In the genomic region with DNA sequence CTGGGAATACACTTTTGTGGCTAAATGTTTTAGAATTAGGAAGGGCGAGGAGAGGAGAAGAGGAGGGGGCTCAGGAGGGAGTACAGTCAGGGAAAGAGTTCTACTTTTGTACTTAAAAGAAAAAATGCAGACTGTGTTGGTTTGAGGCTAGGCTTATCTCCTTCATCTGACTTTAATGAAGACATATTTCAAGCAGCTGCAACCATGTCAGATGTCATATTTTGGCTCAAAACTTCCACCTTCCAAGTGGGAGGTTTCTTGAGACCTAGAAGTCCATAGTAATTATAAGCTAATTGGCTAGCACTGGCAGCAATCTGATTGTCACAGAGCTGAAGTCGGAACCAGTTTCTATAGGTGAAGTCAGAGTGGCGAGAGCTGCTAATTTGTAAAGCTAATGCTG, we compare ENCODE assay signal across 21 mouse cellular contexts.
A peak's percentile ranks its signal among the peaks of the same experiment; 100 is the strongest.
DNase-seq lines count a peak whose midpoint lies in the region; ATAC-seq and TF ChIP-seq lines count a peak whose summit lies in the region.
"Had no signal": no experiment of that assay in that cellular context is flagged by ENCODE, and none has a peak within 500 bp of the region (broad histone marks: within the 10 kb centered on the region; RNA-seq: fewer than 3 reads in every experiment).

No protein-coding gene starts in this region.

- no peak for TF ChIP-seq CTCF in lung, embryonic 14.5 days (IDR thresholded peaks at IDR 0.05; ENCODE audit: low read depth)

- no peak overlapping the region for H3K4me2 ChIP-seq in heart, embryonic 15.5 days
- peak overlapping the region; percentile 7; the same call in 1 of the 2 replicates for H3K4me2 ChIP-seq in lung, embryonic 14.5 days
- H3K4me2 ChIP-seq in embryonic facial prominence, embryonic 14.5 days (ENCODE audit: low read depth, low read length), result no peak overlapping the region
- no peak overlapping the region for H3K4me2 ChIP-seq in stomach, embryonic 14.5 days (replicated peaks; ENCODE audit: low read depth, low read length)
- no peak overlapping the region for H3K4me2 ChIP-seq in midbrain, embryonic 16.5 days (ENCODE audit: low read length)
- H3K4me2 ChIP-seq: embryonic facial prominence, embryonic 12.5 days; heart, embryonic 12.5 days; midbrain, embryonic 13.5 days; neural tube, embryonic 15.5 days had no signal

- peaks cover 25% of the 10 kb centered on the region for H3K4me1 ChIP-seq in heart, embryonic 15.5 days (replicated peaks)
- H3K4me1 ChIP-seq in lung, embryonic 14.5 days (ENCODE audit: insufficient read depth), result peaks cover 62% of the 10 kb centered on the region
- H3K4me1 ChIP-seq in embryonic facial prominence, embryonic 14.5 days (ENCODE audit: control insufficient read depth, insufficient read depth, low read length), result peaks cover 27% of the 10 kb centered on the region
- H3K4me1 ChIP-seq in stomach, embryonic 14.5 days (ENCODE audit: control insufficient read depth, insufficient read depth, low read length), result peaks cover 38% of the 10 kb centered on the region
- H3K4me1 ChIP-seq in midbrain, embryonic 16.5 days (ENCODE audit: control insufficient read depth, insufficient read depth, low read length), result no peaks in the 10 kb centered on the region

- H3K4me3 ChIP-seq in heart, embryonic 15.5 days, result no peak overlapping the region
- H3K4me3 ChIP-seq in lung, embryonic 14.5 days (ENCODE audit: low read depth, low read length), result no peak overlapping the region
- H3K4me3 ChIP-seq in embryonic facial prominence, embryonic 14.5 days (ENCODE audit: low read depth, low read length), result no peak overlapping the region
- H3K4me3 ChIP-seq in stomach, embryonic 14.5 days (ENCODE audit: low read depth, low read length), result no peak overlapping the region
- no peak overlapping the region for H3K4me3 ChIP-seq in midbrain, embryonic 16.5 days (ENCODE audit: low read depth, low read length)
- H3K4me3 ChIP-seq: embryonic facial prominence, embryonic 12.5 days; heart, embryonic 12.5 days; midbrain, embryonic 13.5 days; neural tube, embryonic 15.5 days had no signal

- peak overlapping the region; percentile 13; the same call in 1 of the 2 replicates for H3K27ac ChIP-seq in heart, embryonic 15.5 days
- H3K27ac ChIP-seq in lung, embryonic 14.5 days (ENCODE audit: low read depth), result peak overlapping the region; percentile 92
- H3K27ac ChIP-seq in embryonic facial prominence, embryonic 14.5 days (replicated peaks; ENCODE audit: low read depth, low read length), result peak overlapping the region; percentile 33; the same call in 1 of the 2 replicates
- H3K27ac ChIP-seq in stomach, embryonic 14.5 days (ENCODE audit: low read length), result peak overlapping the region; percentile 68; the same call in 1 of the 2 replicates
- no peak overlapping the region for H3K27ac ChIP-seq in midbrain, embryonic 16.5 days (ENCODE audit: low read length)
- H3K27ac ChIP-seq: embryonic facial prominence, embryonic 12.5 days; midbrain, embryonic 13.5 days; neural tube, embryonic 15.5 days had no signal

- no peaks in the 10 kb centered on the region; the same call in 1 of the 2 replicates for H3K27me3 ChIP-seq in heart, embryonic 15.5 days
- H3K27me3 ChIP-seq in lung, embryonic 14.5 days (ENCODE audit: insufficient read depth, low read length), result no peaks in the 10 kb centered on the region
- peaks cover 4% of the 10 kb centered on the region; the same call in 1 of the 2 replicates for H3K27me3 ChIP-seq in embryonic facial prominence, embryonic 14.5 days (replicated peaks; ENCODE audit: control insufficient read depth, insufficient read depth, low read length)
- no peaks in the 10 kb centered on the region for H3K27me3 ChIP-seq in stomach, embryonic 14.5 days (ENCODE audit: control insufficient read depth, insufficient read depth, low read length)
- no peaks in the 10 kb centered on the region; the same call in 1 of the 2 replicates for H3K27me3 ChIP-seq in midbrain, embryonic 16.5 days (ENCODE audit: control insufficient read depth, insufficient read depth, low read depth, low read length)
- H3K27me3 ChIP-seq: embryonic facial prominence, embryonic 12.5 days; neural tube, embryonic 15.5 days had no signal

- no peak for DNase-seq in heart, adult 8-10 months (ENCODE audit: low spot score)
- DNase-seq in lung, embryonic 14.5 days, result peak; percentile 58
- no peak for DNase-seq in lung, postnatal 10 days
- DNase-seq in embryonic facial prominence, embryonic 14.5 days (ENCODE audit: low spot score), result no peak
- no peak for DNase-seq in urinary bladder, postnatal 4 days (ENCODE audit: low spot score in 2 of 2)
- DNase-seq: B cell, adult 2 months; cerebellum, adult 2 months; cerebellum, postnatal 36 days; kidney, adult 18-20 months; liver; right cerebral cortex, postnatal 25 days; thymus, postnatal 25 days had no signal

- no peak overlapping the region for H3K9ac ChIP-seq in heart, embryonic 15.5 days
- H3K9ac ChIP-seq in lung, embryonic 14.5 days, result no peak overlapping the region
- H3K9ac ChIP-seq in embryonic facial prominence, embryonic 14.5 days (ENCODE audit: low read depth, low read length), result 0 out of 2 replicates have a peak overlapping the region, but pooled peaks have one; percentile 14
- H3K9ac ChIP-seq in stomach, embryonic 14.5 days (replicated peaks; ENCODE audit: low read depth, low read length), result no peak overlapping the region
- H3K9ac ChIP-seq in midbrain, embryonic 16.5 days (ENCODE audit: low read depth, low read length), result no peak overlapping the region
- H3K9ac ChIP-seq: embryonic facial prominence, embryonic 12.5 days; heart, embryonic 12.5 days; midbrain, embryonic 13.5 days; neural tube, embryonic 15.5 days had no signal

- H3K9me3 ChIP-seq in heart, embryonic 15.5 days (replicated peaks), result no peaks in the 10 kb centered on the region
- no peaks in the 10 kb centered on the region for H3K9me3 ChIP-seq in lung, embryonic 14.5 days (ENCODE audit: low read depth, low read length)
- no peaks in the 10 kb centered on the region for H3K9me3 ChIP-seq in embryonic facial prominence, embryonic 14.5 days (ENCODE audit: control insufficient read depth, low read length)
- H3K9me3 ChIP-seq in stomach, embryonic 14.5 days (ENCODE audit: control insufficient read depth, low read depth, low read length), result no peaks in the 10 kb centered on the region
- H3K9me3 ChIP-seq in midbrain, embryonic 16.5 days (replicated peaks; ENCODE audit: control insufficient read depth, low read length, poor library complexity, severe bottlenecking), result no peaks in the 10 kb centered on the region
- H3K9me3 ChIP-seq: embryonic facial prominence, embryonic 12.5 days; heart, embryonic 12.5 days; midbrain, embryonic 13.5 days; neural tube, embryonic 15.5 days had no signal

- 76% methylated on average over 3 of the region's 3 CpGs for WGBS in heart, embryonic 15.5 days
- WGBS in lung, embryonic 14.5 days, result 33% methylated on average over 3 of the region's 3 CpGs
- 35% methylated on average over 3 of the region's 3 CpGs for WGBS in embryonic facial prominence, embryonic 14.5 days
- WGBS in stomach, embryonic 14.5 days, result 31% methylated on average over 3 of the region's 3 CpGs
- 36% methylated on average over 3 of the region's 3 CpGs for whole genome bisulfite sequencing in midbrain, embryonic 16.5 days

- ATAC-seq in heart, embryonic 15.5 days (replicated peaks; ENCODE audit: insufficient number of reproducible peaks, insufficient read depth, low FRiP score, low read depth), result no peak
- ATAC-seq in lung, embryonic 14.5 days (ENCODE audit: insufficient read depth), result no peak
- no peak for ATAC-seq in embryonic facial prominence, embryonic 14.5 days (ENCODE audit: low read depth)
- ATAC-seq in stomach, embryonic 14.5 days (ENCODE audit: insufficient number of reproducible peaks, insufficient read depth, low FRiP score, low read depth), result no peak
- ATAC-seq in midbrain, embryonic 16.5 days, result no peak
- ATAC-seq: forebrain, embryonic 16.5 days; hindbrain, embryonic 16.5 days; midbrain, embryonic 13.5 days had no signal

- H3K36me3 ChIP-seq in heart, embryonic 15.5 days, result no peaks in the 10 kb centered on the region
- no peaks in the 10 kb centered on the region for H3K36me3 ChIP-seq in lung, embryonic 14.5 days (ENCODE audit: insufficient read depth)
- no peaks in the 10 kb centered on the region for H3K36me3 ChIP-seq in embryonic facial prominence, embryonic 14.5 days (ENCODE audit: control insufficient read depth, insufficient read depth, low read length)
- H3K36me3 ChIP-seq in stomach, embryonic 14.5 days (ENCODE audit: control insufficient read depth, insufficient read depth, low read length), result no peaks in the 10 kb centered on the region
- H3K36me3 ChIP-seq in midbrain, embryonic 16.5 days (ENCODE audit: control insufficient read depth, insufficient read depth, low read length), result no peaks in the 10 kb centered on the region
- H3K36me3 ChIP-seq: embryonic facial prominence, embryonic 12.5 days; heart, embryonic 12.5 days; midbrain, embryonic 13.5 days; neural tube, embryonic 15.5 days had no signal
